Mouse (Mus musculus): ENCODE measurements at regions not wholly inside any gene's neighbourhood (a gene's known extent, or its start where the extent isn't known, plus 50 kb on each side); places are given as distances from the start of the nearest gene placed in this dataset.
"Not testable (repeated sequence)": the region's sequence is repeated elsewhere in the genome, so short reads cannot be mapped to it uniquely, and the experiment has no call there.

- DNase-seq (ENCODE audit: low spot score in 2 of 2) = no peak
Measured at GRCm38 (mm10) chr16:73652976-73653690, 758.5 kb downstream of the Robo2 start.

GRCm38 (mm10) chr16:73647201-73647782 is 764.3 kb downstream of the Robo2 start:
- DNase-seq (ENCODE audit: low spot score in 2 of 2) = peak in 1 of 2 experiments; percentile 10

GRCm38 (mm10) chr16:73613017-73613416 is 798.6 kb downstream of the Robo2 start:
- DNase-seq (ENCODE audit: low spot score in 2 of 2) = no peak

GRCm38 (mm10) chr16:73591421-73591820 is 820.2 kb downstream of the Robo2 start:
- no peak for DNase-seq (ENCODE audit: low spot score in 2 of 2)

GRCm38 (mm10) chr16:73561216-73561615 is 850.4 kb downstream of the Robo2 start:
- no peak for DNase-seq (ENCODE audit: low spot score in 2 of 2)

- no peak for DNase-seq (ENCODE audit: low spot score in 2 of 2)
Measured at GRCm38 (mm10) chr16:73556940-73557339, 854.7 kb downstream of the Robo2 start.

GRCm38 (mm10) chr16:73543651-73544050 is 868.0 kb downstream of the Robo2 start:
- DNase-seq (ENCODE audit: low spot score in 2 of 2) = no peak

GRCm38 (mm10) chr16:73538040-73538439 is 873.6 kb downstream of the Robo2 start:
- DNase-seq (ENCODE audit: low spot score in 2 of 2) = no peak

- no peak for DNase-seq (ENCODE audit: low spot score in 2 of 2)
Measured at GRCm38 (mm10) chr16:73537541-73537940, 874.1 kb downstream of the Robo2 start.

GRCm38 (mm10) chr16:73530191-73530590 is 881.4 kb downstream of the Robo2 start:
- no peak for DNase-seq (ENCODE audit: low spot score in 2 of 2)

GRCm38 (mm10) chr16:73522931-73523330 is 888.7 kb downstream of the Robo2 start:
- DNase-seq (ENCODE audit: low spot score in 2 of 2) = not testable (repeated sequence)

GRCm38 (mm10) chr16:73504759-73505158 is 906.9 kb downstream of the Robo2 start:
- DNase-seq (ENCODE audit: low spot score in 2 of 2) = no peak

GRCm38 (mm10) chr16:73498636-73499208 is 912.9 kb downstream of the Robo2 start:
- no peak for DNase-seq (ENCODE audit: low spot score in 2 of 2)

- no peak for DNase-seq (ENCODE audit: low spot score in 2 of 2)
Measured at GRCm38 (mm10) chr16:73483214-73483856, 928.3 kb downstream of the Robo2 start.

GRCm38 (mm10) chr16:73482176-73482575 is 929.4 kb downstream of the Robo2 start:
- no peak for DNase-seq (ENCODE audit: low spot score in 2 of 2)

- DNase-seq (ENCODE audit: low spot score in 2 of 2) = no peak
Measured at GRCm38 (mm10) chr16:73473502-73473901, 938.1 kb downstream of the Robo2 start.

- DNase-seq (ENCODE audit: low spot score in 2 of 2) = peak in 1 of 2 experiments; percentile 11
Measured at GRCm38 (mm10) chr16:73471547-73471946, 940.1 kb downstream of the Robo2 start.

- no peak for DNase-seq (ENCODE audit: low spot score in 2 of 2)
Measured at GRCm38 (mm10) chr16:73470535-73470934, 941.1 kb downstream of the Robo2 start.

GRCm38 (mm10) chr16:73466296-73466695 is 945.3 kb downstream of the Robo2 start:
- no peak for DNase-seq (ENCODE audit: low spot score in 2 of 2)

- DNase-seq (ENCODE audit: low spot score in 2 of 2) = no peak
Measured at GRCm38 (mm10) chr16:73462516-73462915, 949.1 kb downstream of the Robo2 start.

- DNase-seq (ENCODE audit: low spot score in 2 of 2) = no peak
Measured at GRCm38 (mm10) chr16:73450634-73451245, 960.9 kb downstream of the Robo2 start.

GRCm38 (mm10) chr16:73449836-73450235 is 961.8 kb downstream of the Robo2 start:
- DNase-seq (ENCODE audit: low spot score in 2 of 2) = no peak
